Mouse (Mus musculus) mesoderm, embryonic 11.5 days (tissue): Measurements from ENCODE around the gene Astn2.

ENCODE experiments used
- DNase-seq: peaks from one replicate; pipeline ENCODE4 v3.0.0-alpha.2; 2012; ENCODE audit warnings: low read depth, low spot score

Astn2 gene

GRCm38 (mm10) chr4:65421272-65421671 lies 983.1 kb downstream of the Astn2 start:
- DNase-seq: no peak

GRCm38 (mm10) chr4:65420511-65420931 lies 983.9 kb downstream of the Astn2 start:
- DNase-seq: peak; percentile 74

GRCm38 (mm10) chr4:65415507-65415906 lies 988.9 kb downstream of the Astn2 start:
- DNase-seq: no peak

DNA sequence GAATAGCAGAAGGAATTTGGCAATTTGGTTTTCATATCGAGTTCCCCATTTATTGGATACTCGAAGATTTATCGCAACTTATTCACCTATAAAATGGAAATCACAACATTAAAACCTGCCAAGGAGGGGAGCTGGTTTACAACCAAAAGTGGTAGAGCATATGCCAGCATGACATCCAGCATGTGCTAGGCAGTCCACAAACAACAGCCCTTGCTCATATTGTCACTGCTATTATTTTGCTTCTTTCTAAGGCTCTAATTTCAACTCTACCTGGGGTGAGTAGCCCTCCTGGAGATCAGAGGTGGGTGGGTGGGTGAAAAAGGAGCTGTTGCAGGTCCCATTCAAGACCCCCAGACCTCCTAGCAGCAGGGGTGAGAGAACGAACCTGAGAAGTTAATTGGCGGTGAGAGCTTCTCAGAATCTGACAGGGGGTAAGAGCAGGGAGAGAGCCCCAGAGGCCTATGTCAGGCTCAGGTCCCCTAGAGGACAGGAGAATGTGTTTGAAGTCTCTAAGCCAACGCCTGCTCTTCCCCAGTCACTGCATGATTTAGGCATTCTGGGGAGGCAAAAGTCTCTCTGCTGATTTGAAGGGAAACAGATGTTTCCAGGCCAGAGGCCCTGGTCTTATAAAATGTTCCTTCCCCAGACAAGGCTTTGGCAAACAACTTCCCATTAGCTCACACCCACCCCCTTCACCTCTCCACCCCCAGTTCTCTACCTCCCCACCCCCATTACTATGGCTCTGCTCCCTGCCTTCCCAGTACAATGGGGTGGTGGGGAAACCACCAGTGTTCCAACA lies 1001.4 kb downstream of the Astn2 start:
- peak; percentile 70 for DNase-seq

- no peak for DNase-seq
Observed at GRCm38 (mm10) chr4:65402286-65402685, 1002.1 kb downstream of the Astn2 start.

GRCm38 (mm10) chr4:65399457-65399856 lies 1005.0 kb downstream of the Astn2 start:
- no peak for DNase-seq

DNA sequence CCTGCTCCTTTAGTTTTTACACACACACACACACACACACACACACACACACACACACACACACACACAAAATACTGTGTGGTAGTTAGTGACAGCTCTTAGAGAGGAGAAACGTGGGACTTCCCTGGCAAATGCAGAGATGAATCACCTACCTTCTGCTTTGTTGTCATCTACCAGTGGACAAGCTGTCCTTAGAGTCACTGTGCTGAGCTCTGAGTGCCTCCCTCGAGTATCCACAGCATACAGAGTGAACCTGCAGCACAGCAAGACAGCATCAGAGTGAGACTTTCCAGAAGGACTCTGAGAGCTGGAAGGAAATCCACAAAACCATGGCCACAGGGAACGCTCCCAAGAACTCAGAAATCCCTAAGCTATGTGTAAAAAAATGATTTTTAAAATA lies 1007.6 kb downstream of the Astn2 start:
- no peak for DNase-seq

DNA sequence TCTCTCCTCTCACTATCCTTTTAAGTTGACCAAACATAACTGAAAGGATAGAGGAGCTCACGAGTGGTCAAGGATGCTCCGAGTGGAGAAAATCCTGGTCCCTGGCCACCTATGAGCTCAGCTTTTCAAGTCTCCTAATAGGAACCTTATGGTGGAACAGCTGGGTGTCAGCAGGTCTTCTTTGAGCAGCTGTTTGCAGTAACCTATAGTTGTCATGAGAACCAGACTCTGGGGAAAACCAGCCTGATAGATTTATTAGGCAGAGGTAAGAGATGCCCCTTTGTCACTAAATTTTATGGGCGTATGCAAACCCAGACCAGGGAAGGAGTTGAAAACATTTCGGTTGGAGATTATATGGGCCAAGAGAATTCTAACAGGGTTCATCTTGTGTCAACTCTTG lies 1013.4 kb downstream of the Astn2 start:
- peak; percentile 86 for DNase-seq

GRCm38 (mm10) chr4:65383070-65383469 lies 1021.3 kb downstream of the Astn2 start:
- DNase-seq: no peak

DNA sequence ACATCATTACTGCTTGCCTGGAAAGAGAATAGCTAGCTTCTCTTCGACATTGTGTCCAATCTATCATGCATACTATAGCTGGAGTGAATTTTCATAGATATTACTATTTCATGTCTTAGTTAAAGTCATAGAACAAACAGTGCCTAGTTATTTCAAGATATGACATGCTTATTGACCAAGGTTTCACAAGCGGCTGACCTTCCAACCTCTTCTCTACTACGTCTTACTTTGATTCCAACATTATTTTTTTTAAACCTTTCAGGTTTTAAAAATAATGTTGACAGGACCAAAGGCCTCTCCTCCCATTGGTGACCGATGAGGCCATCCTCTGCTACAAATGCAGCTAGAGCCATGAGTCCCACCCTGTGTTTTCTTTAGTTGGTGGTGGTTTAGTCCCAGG lies 1025.0 kb downstream of the Astn2 start:
- DNase-seq: no peak

GRCm38 (mm10) chr4:65376571-65376970 lies 1027.8 kb downstream of the Astn2 start:
- DNase-seq: no peak

- no peak for DNase-seq
Observed at GRCm38 (mm10) chr4:65373841-65374240, 1030.6 kb downstream of the Astn2 start.

- DNase-seq: no peak
Observed at GRCm38 (mm10) chr4:65372731-65373130, 1031.7 kb downstream of the Astn2 start.

DNA sequence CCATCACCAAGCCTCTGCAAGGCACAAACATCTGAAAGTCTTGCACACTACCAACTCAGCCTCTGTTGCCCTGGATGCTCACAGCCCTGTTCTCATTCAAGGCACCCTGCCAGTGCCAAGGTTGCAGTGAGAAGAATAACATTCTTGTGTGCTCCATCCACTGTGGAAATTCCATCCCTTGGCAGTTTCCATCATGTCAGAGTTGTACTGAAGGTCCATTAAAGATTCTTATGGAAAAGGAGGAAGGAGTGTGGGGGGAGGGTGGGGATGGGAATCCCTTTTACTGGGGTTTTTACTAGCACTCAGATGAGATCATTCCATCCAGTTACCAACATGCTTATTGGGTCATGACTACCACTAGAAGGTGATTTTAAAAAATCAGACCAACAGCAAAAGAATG lies 1037.3 kb downstream of the Astn2 start:
- DNase-seq: no peak

- DNase-seq: no peak
Observed at GRCm38 (mm10) chr4:65354580-65354979, 1049.8 kb downstream of the Astn2 start.

GRCm38 (mm10) chr4:65350521-65350920 lies 1053.9 kb downstream of the Astn2 start:
- DNase-seq: peak; percentile 20

GRCm38 (mm10) chr4:65341766-65342165 lies 1062.6 kb downstream of the Astn2 start:
- DNase-seq: no peak

- DNase-seq: no peak
Observed at GRCm38 (mm10) chr4:65333718-65334117, 1070.7 kb downstream of the Astn2 start.
